Mouse (Mus musculus): ENCODE results near the gene Dst. TPM values are rescaled to one million over a fixed set of nuclear protein-coding genes. Genes with fewer than 3 reads are reported as not detected.
A peak's percentile ranks its signal among the peaks of the same experiment; 100 is the strongest.

Dst gene
- polyA plus RNA-seq, 1 experiment from 2014 or later = 37.7 TPM

DNA sequence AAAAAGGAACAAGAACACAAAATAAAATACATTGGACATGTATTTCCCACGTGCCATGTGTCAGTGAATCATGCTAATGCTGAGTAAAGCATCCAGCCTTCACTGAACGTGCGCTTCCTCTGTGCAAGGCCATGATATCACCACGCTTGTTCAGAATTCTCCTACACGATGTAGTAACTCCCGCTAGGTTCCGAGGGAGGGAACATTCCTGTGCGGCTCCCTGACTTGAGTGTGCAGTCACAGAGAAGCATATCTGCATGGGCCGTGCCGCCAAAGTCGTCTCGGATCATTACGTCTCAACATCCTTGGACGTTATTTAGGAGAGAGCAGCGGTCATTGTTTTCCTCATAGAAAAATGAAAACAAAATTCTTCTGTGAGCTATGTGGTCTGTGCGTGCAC, 224.8 kb downstream of the Dst start:
- H3K9me3 ChIP-seq = no peaks in the 10 kb centered on the region
- H3K27me3 ChIP-seq = no peaks in the 10 kb centered on the region
- H3K4me1 ChIP-seq (replicated peaks) = 0 out of 2 replicates have a peak, but pooled peaks cover 6% of the 10 kb centered on the region
- H3K4me3 ChIP-seq = no peak overlapping the region
- H3K36me3 ChIP-seq = peaks cover 8% of the 10 kb centered on the region
- no peak overlapping the region for H3K9ac ChIP-seq
- WGBS = 85% methylated on average over 16 of the region's 16 CpGs
- no peak overlapping the region for H3K27ac ChIP-seq
- no peak overlapping the region for H3K4me2 ChIP-seq
- no peak for ATAC-seq (ENCODE audit: low FRiP score)

DNA sequence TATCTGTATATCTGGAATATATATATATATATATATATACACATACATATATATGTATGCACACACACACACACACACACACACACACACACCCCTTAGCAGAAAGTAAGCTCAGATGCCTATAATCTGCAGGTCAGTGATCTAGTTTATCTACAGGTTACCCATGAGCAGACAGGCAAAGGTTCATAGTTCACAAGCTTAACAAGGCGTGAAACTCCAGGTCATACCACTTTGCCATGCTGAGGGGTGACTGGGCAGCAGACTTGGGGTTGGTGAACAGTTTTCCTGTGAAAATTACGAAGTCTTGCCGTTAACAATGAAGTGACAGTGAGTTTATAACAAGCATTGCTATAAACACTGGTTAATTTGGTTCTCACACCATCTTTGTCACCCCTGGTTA, 227.5 kb downstream of the Dst start:
- no peak overlapping the region for H3K4me3 ChIP-seq
- H3K4me2 ChIP-seq = no peak overlapping the region
- H3K27ac ChIP-seq = no peak overlapping the region
- H3K4me1 ChIP-seq (replicated peaks) = peaks cover 18% of the 10 kb centered on the region
- H3K27me3 ChIP-seq = no peaks in the 10 kb centered on the region
- no peak for ATAC-seq (ENCODE audit: low FRiP score)
- H3K9ac ChIP-seq = no peak overlapping the region
- H3K9me3 ChIP-seq = no peaks in the 10 kb centered on the region
- WGBS = 94% methylated on average over 3 of the region's 3 CpGs
- peaks cover 8% of the 10 kb centered on the region for H3K36me3 ChIP-seq

GRCm38 (mm10) chr1:34139191-34139853, 231.3 kb downstream of the Dst start:
- Histone ChIP-seq H3K9ac (no peak overlapping the region), H3K4me3 (no peak overlapping the region), H3K27me3 (no peaks in the 10 kb centered on the region), H3K4me1 (replicated peaks) (peaks cover 25% of the 10 kb centered on the region), H3K9me3 (no peaks in the 10 kb centered on the region), H3K4me2 (no peak overlapping the region), H3K27ac (no peak overlapping the region), H3K36me3 (peaks cover 8% of the 10 kb centered on the region)
- no peak for ATAC-seq (ENCODE audit: low FRiP score)
- 70% methylated on average over 13 of the region's 13 CpGs for WGBS

DNA sequence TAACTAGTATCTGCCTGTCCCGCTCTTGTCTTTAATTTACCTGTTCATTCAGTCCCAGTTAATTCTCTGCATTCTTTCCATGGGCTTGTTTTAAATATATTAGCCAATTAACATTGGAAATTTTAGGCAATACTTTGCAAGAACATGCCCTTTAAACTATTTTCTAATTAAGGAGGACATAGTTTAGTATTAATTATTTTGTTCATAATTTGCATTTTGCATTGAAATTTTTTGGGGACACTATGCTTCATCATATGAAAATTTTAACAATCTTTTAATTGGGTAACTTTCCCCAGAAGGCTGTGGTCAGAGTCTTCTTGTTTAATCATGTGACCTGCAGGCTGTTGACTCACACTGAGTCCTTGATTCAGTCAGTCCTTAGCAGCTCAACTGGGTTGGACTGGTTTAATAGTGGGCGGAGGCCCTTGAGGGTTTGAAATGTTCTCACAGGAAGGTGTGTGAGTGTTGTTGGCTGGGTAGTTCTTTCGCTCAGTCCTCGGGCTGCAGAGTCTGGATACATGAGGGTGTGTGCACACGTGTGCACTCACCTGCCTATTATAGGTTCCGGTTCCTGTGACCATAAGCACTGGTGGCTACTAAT, 231.9 kb downstream of the Dst start:
- no peak for ATAC-seq (ENCODE audit: low FRiP score)
- Histone ChIP-seq H3K4me1 (replicated peaks) (peaks cover 25% of the 10 kb centered on the region), H3K4me3 (no peak overlapping the region), H3K27me3 (no peaks in the 10 kb centered on the region), H3K36me3 (peaks cover 8% of the 10 kb centered on the region), H3K27ac (no peak overlapping the region), H3K9ac (no peak overlapping the region), H3K4me2 (no peak overlapping the region), H3K9me3 (no peaks in the 10 kb centered on the region)
- WGBS = 92% methylated on average over 6 of the region's 6 CpGs

DNA sequence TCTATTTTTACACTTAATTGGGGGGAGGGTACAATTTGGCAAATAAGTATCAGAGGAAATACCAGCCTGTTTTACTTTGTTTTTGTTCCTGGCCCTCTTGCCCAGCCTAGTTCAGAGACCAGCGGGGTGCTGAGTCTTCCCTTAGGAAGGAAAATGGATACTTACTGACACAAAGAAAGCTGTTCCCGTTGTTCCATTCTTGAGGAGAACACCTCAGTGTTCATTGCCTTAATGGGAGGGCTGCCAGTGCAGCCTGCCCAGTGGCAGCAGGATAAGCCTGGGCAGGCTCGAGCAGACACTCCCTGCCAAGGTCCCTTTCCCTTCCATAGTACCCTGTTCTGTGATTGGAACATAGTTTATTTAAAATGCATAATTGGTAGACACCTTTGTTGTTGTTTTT, 232.7 kb downstream of the Dst start:
- WGBS = 51% methylated on average over 3 of the region's 3 CpGs
- Histone ChIP-seq H3K9me3 (no peaks in the 10 kb centered on the region), H3K27ac (no peak overlapping the region), H3K4me2 (no peak overlapping the region), H3K4me3 (no peak overlapping the region), H3K4me1 (replicated peaks) (peaks cover 25% of the 10 kb centered on the region), H3K36me3 (peaks cover 5% of the 10 kb centered on the region), H3K27me3 (no peaks in the 10 kb centered on the region), H3K9ac (no peak overlapping the region)
- ATAC-seq (ENCODE audit: low FRiP score) = no peak

DNA sequence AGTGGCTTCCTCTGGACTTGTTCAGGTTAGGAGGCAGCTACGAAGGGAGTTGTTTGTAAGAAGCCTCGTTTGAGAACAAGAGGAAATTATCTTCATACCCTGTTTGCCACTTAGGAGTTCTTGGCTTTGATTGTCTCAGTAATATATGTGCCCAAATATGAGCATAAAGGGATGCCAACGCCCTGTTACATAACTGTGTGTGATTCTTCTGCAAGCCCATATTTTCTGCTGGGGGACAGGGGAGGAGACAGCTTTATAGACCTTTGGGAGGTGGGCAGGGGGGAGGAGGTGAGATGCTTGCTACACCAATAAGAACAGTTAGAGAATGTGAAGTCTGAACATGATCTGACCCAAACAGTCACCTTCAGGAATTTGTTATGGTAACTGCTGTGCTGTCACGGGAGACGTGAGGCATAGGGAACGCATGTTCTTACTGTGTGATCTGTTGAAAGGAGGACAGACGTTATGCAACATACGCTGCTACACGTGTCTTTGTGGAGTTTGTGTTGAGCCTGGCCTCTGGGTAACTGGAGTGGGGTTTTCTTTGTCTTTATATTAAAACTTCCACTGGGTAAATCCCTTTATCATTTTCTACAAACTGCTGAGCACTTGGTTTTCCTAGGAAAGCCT, 235.0 kb downstream of the Dst start:
- Histone ChIP-seq H3K27ac (no peak overlapping the region), H3K36me3 (0 out of 2 replicates have a peak, but pooled peaks cover 2% of the 10 kb centered on the region), H3K4me2 (no peak overlapping the region), H3K9ac (peak overlapping the region; percentile 13; the same call in 1 of the 2 replicates), H3K4me3 (no peak overlapping the region), H3K27me3 (no peaks in the 10 kb centered on the region), H3K4me1 (replicated peaks) (peaks cover 25% of the 10 kb centered on the region), H3K9me3 (no peaks in the 10 kb centered on the region)
- ATAC-seq (ENCODE audit: low FRiP score) = no peak
- 66% methylated on average over 9 of the region's 9 CpGs for WGBS

DNA sequence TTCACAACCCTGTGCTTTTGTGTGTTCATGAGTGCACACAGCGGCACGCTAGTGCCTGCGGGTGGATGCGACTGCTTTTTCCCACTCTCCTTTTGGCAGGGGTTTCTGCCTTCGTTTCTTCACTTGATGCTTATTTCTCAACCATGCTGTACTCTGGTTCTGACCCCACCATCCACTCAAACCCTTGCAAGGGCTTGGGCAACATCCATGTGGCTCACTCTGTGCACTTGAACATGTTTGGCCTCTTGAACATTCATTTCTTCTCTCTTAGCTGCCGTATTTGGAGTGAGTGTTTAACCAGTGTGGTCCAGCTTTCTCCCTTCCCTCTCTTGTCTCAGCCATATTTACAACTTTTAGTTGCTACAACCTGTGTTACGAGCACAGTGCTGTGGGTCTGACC, 236.8 kb downstream of the Dst start:
- WGBS = 93% methylated on average over 7 of the region's 7 CpGs
- H3K36me3 ChIP-seq = 0 out of 2 replicates have a peak, but pooled peaks cover 5% of the 10 kb centered on the region

DNA sequence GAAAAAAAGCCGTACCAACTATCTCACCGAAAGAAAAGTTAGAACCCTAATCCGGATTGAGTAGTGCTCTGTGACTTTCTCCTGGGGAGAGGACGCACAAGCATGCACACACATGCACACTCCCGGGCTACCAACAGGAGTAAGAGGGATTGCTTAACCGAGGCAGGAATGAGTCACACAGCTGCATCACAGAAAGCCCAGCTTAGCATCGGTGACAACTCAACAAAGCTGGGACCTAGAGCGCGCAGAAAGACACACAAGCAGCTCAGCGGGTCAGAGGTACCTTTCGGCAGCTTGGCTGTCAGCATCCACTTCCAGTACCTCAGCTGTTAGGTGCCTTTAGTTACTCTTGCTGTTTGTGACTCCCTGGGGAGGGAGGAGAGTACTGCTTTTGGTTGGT, 240.0 kb downstream of the Dst start:
- H3K9ac ChIP-seq = no peak overlapping the region
- H3K4me3 ChIP-seq = no peak overlapping the region
- no peak overlapping the region for H3K27ac ChIP-seq
- peaks cover 10% of the 10 kb centered on the region for H3K36me3 ChIP-seq
- no peaks in the 10 kb centered on the region for H3K9me3 ChIP-seq
- no peak overlapping the region for H3K4me2 ChIP-seq
- WGBS = 96% methylated on average over 11 of the region's 11 CpGs
- H3K4me1 ChIP-seq (replicated peaks) = peaks cover 14% of the 10 kb centered on the region
- no peaks in the 10 kb centered on the region for H3K27me3 ChIP-seq
- ATAC-seq (ENCODE audit: low FRiP score) = no peak

More for the DNA sequence above, 236.8 kb downstream of the Dst start:
- Histone ChIP-seq H3K4me1 (replicated peaks) (peaks cover 19% of the 10 kb centered on the region), H3K27me3 (no peaks in the 10 kb centered on the region), H3K4me2 (no peak overlapping the region), H3K9ac (no peak overlapping the region), H3K4me3 (no peak overlapping the region), H3K27ac (no peak overlapping the region), H3K9me3 (no peaks in the 10 kb centered on the region)
- no peak for ATAC-seq (ENCODE audit: low FRiP score)

DNA sequence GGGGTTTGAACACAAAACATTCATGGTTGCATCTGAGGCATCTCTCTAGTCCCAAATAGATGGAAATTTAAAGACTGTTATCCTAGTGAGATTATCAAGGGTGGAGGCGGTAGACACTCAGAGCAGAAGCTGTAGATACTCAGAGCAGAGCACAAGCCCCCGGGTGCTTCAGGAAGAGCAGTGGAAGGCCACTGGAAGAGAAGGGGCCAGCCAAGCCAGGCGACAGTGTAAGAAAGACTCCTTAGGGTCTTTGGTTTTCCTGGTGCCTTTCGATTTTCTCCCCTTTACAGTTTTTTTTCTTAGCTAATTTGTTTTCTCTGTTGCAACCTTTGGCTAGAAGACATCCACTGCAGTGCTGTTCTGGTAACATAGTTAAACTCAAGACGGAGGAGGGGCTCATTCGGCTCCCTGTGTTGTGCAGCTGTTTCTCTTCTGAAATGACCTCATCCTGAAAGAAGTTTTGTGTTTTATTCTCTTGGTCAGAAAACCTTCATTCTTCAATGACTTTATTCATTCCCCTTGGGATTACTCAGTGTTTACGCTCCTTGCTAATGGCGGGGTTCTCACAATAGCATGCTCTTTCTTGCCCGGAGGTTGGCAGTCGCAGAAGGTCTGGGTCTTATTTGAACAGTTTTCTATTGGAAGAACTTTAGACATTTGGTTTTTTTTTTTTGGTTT, 242.5 kb downstream of the Dst start:
- 41% methylated on average over 10 of the region's 10 CpGs for WGBS
- Histone ChIP-seq H3K9me3 (no peaks in the 10 kb centered on the region), H3K4me2 (no peak overlapping the region), H3K27me3 (no peaks in the 10 kb centered on the region), H3K4me1 (replicated peaks) (peaks cover 6% of the 10 kb centered on the region; the same call in 1 of the 2 replicates), H3K9ac (no peak overlapping the region), H3K4me3 (no peak overlapping the region), H3K27ac (peak overlapping the region; percentile 48; the same call in 1 of the 2 replicates), H3K36me3 (peaks cover 11% of the 10 kb centered on the region)
- 0 out of 2 replicates have a peak, but pooled peaks have one; percentile 26 for ATAC-seq (ENCODE audit: low FRiP score)

DNA sequence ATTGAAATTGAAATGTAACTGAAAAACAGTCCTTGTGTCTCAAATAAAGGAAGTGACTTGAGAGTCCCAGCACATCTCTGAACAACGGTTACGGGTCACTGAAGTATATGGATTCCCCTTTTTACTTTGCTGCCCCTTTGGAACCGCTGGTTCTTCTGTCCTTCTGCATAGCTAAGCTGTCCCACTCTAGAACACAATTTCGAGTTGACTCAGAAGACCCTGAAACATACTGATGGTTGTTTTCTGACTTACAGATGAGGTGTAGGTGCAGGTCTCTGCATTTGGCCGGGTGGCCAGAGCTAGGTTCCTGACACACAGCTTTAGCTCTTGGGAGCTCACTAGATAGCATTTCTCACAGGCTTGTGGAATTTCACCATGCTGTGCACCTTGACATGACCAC, 244.7 kb downstream of the Dst start:
- Histone ChIP-seq H3K4me2 (no peak overlapping the region), H3K9me3 (no peaks in the 10 kb centered on the region), H3K9ac (no peak overlapping the region), H3K36me3 (peaks cover 18% of the 10 kb centered on the region), H3K4me3 (no peak overlapping the region), H3K27ac (no peak overlapping the region), H3K4me1 (replicated peaks) (peaks cover 6% of the 10 kb centered on the region), H3K27me3 (no peaks in the 10 kb centered on the region)
- 93% methylated on average over 5 of the region's 5 CpGs for WGBS
- no peak for ATAC-seq (ENCODE audit: low FRiP score)

DNA sequence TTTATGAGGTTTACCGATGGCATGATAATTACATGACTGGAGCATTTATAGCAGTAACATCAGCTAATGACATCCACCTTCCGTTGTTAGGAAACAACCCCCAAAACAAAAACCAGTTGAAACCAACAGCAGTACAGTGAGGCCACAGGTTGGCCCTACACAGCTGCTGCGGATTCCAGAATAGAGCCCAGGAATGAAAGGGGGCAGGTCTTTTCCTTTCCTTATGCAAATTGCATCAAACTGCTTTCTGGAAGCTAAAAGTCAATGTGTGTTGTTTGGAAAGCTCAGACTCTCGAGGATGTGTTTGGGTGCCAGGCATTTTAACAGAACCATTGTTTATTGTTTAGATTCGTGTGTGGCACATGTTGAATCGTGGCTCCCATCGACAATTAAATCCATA, 248.0 kb downstream of the Dst start:
- Histone ChIP-seq H3K27me3 (no peaks in the 10 kb centered on the region), H3K4me3 (no peak overlapping the region), H3K27ac (no peak overlapping the region), H3K4me2 (no peak overlapping the region), H3K36me3 (peaks cover 13% of the 10 kb centered on the region), H3K9me3 (no peaks in the 10 kb centered on the region), H3K9ac (no peak overlapping the region), H3K4me1 (replicated peaks) (peaks cover 7% of the 10 kb centered on the region)
- 76% methylated on average over 7 of the region's 7 CpGs for WGBS
- ATAC-seq (ENCODE audit: low FRiP score) = no peak

GRCm38 (mm10) chr1:34157702-34158101, 249.7 kb downstream of the Dst start:
- WGBS = 88% methylated on average over 10 of the region's 10 CpGs
- peaks cover 18% of the 10 kb centered on the region for H3K36me3 ChIP-seq

More at GRCm38 (mm10) chr1:34157702-34158101, 249.7 kb downstream of the Dst start:
- Histone ChIP-seq H3K9me3 (no peaks in the 10 kb centered on the region), H3K9ac (no peak overlapping the region), H3K27ac (no peak overlapping the region), H3K27me3 (no peaks in the 10 kb centered on the region), H3K4me3 (no peak overlapping the region), H3K4me1 (replicated peaks) (peaks cover 7% of the 10 kb centered on the region), H3K4me2 (no peak overlapping the region)
- ATAC-seq (ENCODE audit: low FRiP score) = no peak
